Mouse (Mus musculus) frontal cortex, adult (tissue): Measurements from ENCODE around the gene Etfbkmt.
"Not testable (repeated sequence)": the region's sequence is repeated elsewhere in the genome, so short reads cannot be mapped to it uniquely, and the experiment has no call there.

ENCODE experiments used
- ATAC-seq: cut with Nextera tagmentation; 2 replicates; pipeline ENCODE4 v1.9.2; 2017; ENCODE audit warnings: mild to moderate bottlenecking, moderate library complexity, mixed read lengths; ENCODE audit not compliant: low TSS enrichment

The Etfbkmt gene

GRCm38 (mm10) chr6:149184007-149184406 lies 44.4 kb downstream of the Etfbkmt start:
- no peak for ATAC-seq

GRCm38 (mm10) chr6:149187371-149187770 lies 47.7 kb downstream of the Etfbkmt start:
- ATAC-seq = no peak

DNA sequence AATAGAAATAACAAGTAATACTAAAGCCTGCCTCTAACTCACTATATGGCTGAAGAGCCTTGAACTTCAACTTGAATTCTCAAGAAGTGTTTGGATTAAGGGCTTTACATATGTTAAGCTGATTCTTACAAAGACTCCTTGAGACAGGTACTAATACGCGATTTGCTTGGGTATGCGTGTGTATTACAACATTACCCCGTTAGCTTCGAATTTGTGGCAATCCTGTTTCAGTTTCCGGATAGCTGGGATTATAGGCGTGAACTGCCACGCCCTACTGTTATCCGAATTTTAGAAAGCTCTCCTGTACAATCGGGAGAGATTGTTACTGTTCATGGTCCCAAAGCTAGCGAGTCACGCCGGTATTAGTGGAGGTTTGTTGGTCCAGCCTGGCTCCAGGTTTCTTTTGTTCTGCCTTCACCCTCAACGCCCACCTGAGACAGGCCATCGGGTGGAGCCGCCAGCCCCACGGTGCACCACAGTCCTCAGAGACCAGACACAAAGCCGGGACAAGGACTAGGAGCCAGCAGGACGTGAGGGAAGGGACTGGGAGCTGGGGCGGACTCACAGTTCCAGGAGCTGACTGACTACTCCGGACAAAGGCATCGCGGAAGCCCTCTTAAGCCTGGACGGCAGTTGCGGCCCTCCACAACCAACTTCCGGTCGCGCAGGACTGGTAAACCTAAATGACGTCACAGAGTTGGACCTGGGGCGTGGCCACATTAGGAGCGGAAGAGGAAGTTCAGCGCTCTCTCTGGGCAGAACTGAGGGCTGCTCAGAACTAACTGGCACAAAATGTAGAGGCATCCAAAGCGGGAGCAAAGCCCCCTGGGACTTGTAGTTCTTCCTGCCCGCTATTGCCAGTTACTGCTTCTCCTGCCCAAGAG lies 48.6 kb downstream of the Etfbkmt start, which contains the start of gene Amn1:
Gene Amn1, minus strand, starts transcription at position 672 of the 884 bp plus-strand sequence.
- ATAC-seq = peak; percentile 100

DNA sequence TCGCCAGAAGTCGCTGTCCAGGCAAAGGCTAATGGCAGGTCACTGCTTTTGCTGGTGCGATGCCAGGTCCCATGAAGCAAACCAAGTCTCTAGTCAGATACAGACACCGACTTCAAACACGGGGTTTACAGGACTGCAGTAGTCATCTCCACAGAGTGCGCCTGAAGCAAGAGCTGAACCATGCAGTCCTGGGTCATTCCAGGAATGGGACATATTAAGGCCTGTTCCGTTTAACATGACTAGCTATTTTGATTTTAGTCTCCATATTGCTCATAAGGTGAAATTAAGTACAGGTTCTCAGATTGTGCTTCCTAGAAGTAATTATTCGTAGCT lies 49.2 kb downstream of the Etfbkmt start:
- no peak for ATAC-seq

GRCm38 (mm10) chr6:149189340-149189922 lies 49.8 kb downstream of the Etfbkmt start:
- no peak for ATAC-seq

GRCm38 (mm10) chr6:149191951-149192350 lies 52.3 kb downstream of the Etfbkmt start:
- ATAC-seq = not testable (repeated sequence)

- ATAC-seq = no peak
Observed at GRCm38 (mm10) chr6:149193276-149193905, 53.7 kb downstream of the Etfbkmt start.

DNA sequence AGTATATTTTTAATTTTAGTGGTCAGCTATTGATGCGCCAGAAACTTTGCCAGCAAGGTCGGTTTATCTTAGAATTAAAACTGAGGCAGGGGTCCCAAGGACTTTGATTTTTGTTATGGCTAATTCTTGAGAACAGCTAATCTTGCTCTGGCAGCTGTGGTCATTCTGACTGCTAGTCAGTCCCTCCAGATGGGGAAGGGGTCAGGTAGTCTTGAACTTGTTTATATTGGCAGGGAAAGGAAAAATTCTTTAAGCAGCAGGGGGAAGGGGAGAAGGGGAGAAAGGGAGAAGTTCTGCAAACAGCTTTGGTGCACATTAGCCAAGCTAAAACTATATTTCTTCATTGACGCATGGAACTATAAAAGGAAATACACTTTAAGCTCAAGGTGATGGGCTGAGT lies 57.5 kb downstream of the Etfbkmt start:
- no peak for ATAC-seq

- no peak for ATAC-seq
Observed at GRCm38 (mm10) chr6:149198572-149198971, 58.9 kb downstream of the Etfbkmt start.
